8 mouse cellular contexts compared by ENCODE assay signal in the genomic region with DNA sequence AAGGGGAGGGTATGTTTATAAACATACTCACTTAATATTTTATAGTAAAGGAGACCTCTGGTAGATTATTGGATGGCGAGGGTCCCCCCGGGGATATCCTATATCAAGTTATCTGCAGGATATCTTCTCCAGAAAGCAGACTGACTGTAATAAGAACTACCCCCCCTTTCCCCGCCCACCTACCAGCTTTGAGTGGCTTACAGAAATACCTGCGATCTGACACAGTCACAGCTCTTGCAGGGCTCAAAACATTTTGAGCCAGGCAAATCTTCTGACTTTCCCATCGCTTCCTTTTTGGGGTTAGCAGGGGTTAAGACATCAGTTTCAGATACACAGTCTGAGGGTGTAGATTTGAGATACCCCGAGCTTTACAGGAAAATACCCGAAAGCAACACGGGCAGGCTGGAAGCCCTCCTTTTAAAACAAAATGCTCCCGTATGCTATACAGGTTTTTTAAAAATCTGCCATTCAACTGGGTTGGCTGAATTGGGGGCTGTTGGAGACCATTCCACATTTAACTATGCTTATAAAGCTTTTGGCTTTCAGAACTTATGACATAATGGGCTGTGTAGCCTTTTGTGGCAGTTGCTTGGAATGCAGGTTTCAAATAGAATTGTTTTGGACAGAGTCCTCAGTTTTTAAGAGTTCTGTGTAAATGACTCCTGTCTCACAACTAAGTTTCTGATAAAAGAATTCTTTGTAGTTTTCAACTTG. TPM values are rescaled to one million over a fixed set of nuclear protein-coding genes. Genes with fewer than 3 reads are reported as not detected.
DNase-seq lines count a peak whose midpoint lies in the region; ATAC-seq lines count a peak whose summit lies in the region.

No protein-coding gene starts in this region.

- no peaks in the 10 kb centered on the region for H3K27me3 ChIP-seq in limb, embryonic 11.5 days (ENCODE audit: control insufficient read depth, insufficient read depth, low read length)

- no peaks in the 10 kb centered on the region for H3K36me3 ChIP-seq in limb, embryonic 11.5 days (ENCODE audit: control insufficient read depth, insufficient read depth, low read length)

- peak overlapping the region; percentile 45 for H3K9ac ChIP-seq in limb, embryonic 11.5 days (ENCODE audit: low read length)

- peak overlapping the region; percentile 98 for H3K27ac ChIP-seq in limb, embryonic 11.5 days (replicated peaks; ENCODE audit: low read depth, low read length)

- ATAC-seq in limb, embryonic 11.5 days (ENCODE audit: insufficient number of reproducible peaks, low FRiP score, low TSS enrichment, low read depth): no peak

- 5% methylated on average over 9 of the region's 9 CpGs for WGBS in limb, embryonic 11.5 days

- no peaks in the 10 kb centered on the region for H3K9me3 ChIP-seq in limb, embryonic 11.5 days (ENCODE audit: control insufficient read depth, low read length)

- peaks cover 28% of the 10 kb centered on the region for H3K4me1 ChIP-seq in limb, embryonic 11.5 days (ENCODE audit: control insufficient read depth, insufficient read depth, low read length)

- peak overlapping the region; percentile 60 for H3K4me2 ChIP-seq in limb, embryonic 11.5 days (ENCODE audit: low read depth, severe bottlenecking)

- DNase-seq in adrenal gland, adult (ENCODE audit: inconsistent age in 2 of 2, low spot score in 1 of 2): peak; percentile 46 to 67
- DNase-seq in adrenal gland, postnatal 25 days: no peak
- DNase-seq in right cerebral cortex, adult 2 months (ENCODE audit: low spot score in 2 of 2): peak; percentile 42 to 54
- DNase-seq in right cerebral cortex, postnatal 36 days (ENCODE audit: low spot score in 2 of 2): no peak
- DNase-seq in limb, embryonic 11.5 days (ENCODE audit: low spot score): peak; percentile 62
- peak; percentile 52 for DNase-seq in naive thymus-derived CD4-positive, alpha-beta T cell, adult 2 months (ENCODE audit: low read depth)
- no peak for DNase-seq in spleen, postnatal 14 days (ENCODE audit: low spot score in 2 of 2)
- no peak for DNase-seq in natural killer cell, adult 2 months (ENCODE audit: low spot score in 2 of 2)

- peak overlapping the region; percentile 84 for H3K4me3 ChIP-seq in limb, embryonic 11.5 days (ENCODE audit: low read depth, low read length)

RNA-seq across cellular contexts. Expression of gene Frmd6, which starts 2.0 kb away (rescaled TPM):
- total RNA-seq in adrenal gland, postnatal 25 days (2021): 46.7 and 48.9 TPM in 2 replicates
- 58.5 and 62.1 TPM in 2 replicates for polyA plus RNA-seq in limb, embryonic 11.5 days (2014; fragmentation: Nextera tagmentation; extraction: Ambion mirVana)

Comparison
In these comparisons a context has a peak if more than half of its experiments do, and no peak if none do; other contexts are left out.
1. DNase-seq: peak in adrenal gland, adult (2 of 2), right cerebral cortex, adult 2 months (2 of 2), limb, embryonic 11.5 days (single experiment) and naive thymus-derived CD4-positive, alpha-beta T cell, adult 2 months (single experiment); none in adrenal gland, postnatal 25 days (single experiment), right cerebral cortex, postnatal 36 days (0 of 2), spleen, postnatal 14 days (0 of 2) and natural killer cell, adult 2 months (0 of 2).